Mouse (Mus musculus) heart, embryonic 14.5 days (tissue): ENCODE data around the gene Fah. TPM values are rescaled to one million over a fixed set of nuclear protein-coding genes. Genes with fewer than 3 reads are reported as not detected.
A peak's percentile ranks its signal among the peaks of the same experiment; 100 is the strongest.

ENCODE experiments used
- ATAC-seq: fragments of 200-750 bp; cut with Nextera tagmentation; 2 replicates; pipeline ENCODE4 v1.8.0; 2017; ENCODE audit warnings: low read depth, moderate TSS enrichment; ENCODE audit not compliant: insufficient number of reproducible peaks, insufficient read depth, low FRiP score
- H3K27ac ChIP-seq, 2 experiments: fragments of 200-500 bp in 1 of 2; fragments of 300-500 bp in 1 of 2; sonication (generic) in 1 of 2; replicated peaks in 1 of 2; 2 replicates each; pipeline ENCODE4 v1.5.1; 2012 to 2014; ENCODE audit warnings: low read depth in 2 of 2, low read length in 2 of 2, control low read depth in 1 of 2, mild to moderate bottlenecking in 1 of 2, mixed read lengths in 1 of 2; ENCODE audit not compliant: control insufficient read depth in 1 of 2, insufficient read depth in 1 of 2
- H3K27me3 ChIP-seq: fragments of 300-500 bp; sonication (generic); 2 replicates; pipeline ENCODE4 v1.6.1; 2014; ENCODE audit warnings: mild to moderate bottlenecking, low read length, control low read depth; ENCODE audit not compliant: control insufficient read depth, insufficient read depth
- H3K36me3 ChIP-seq: fragments of 300-500 bp; sonication (generic); 2 replicates; pipeline ENCODE4 v1.6.1; 2014; ENCODE audit warnings: mild to moderate bottlenecking, control low read depth, low read length, mixed read lengths; ENCODE audit not compliant: control insufficient read depth, insufficient read depth
- H3K4me1 ChIP-seq, 2 experiments: fragments of 200-500 bp in 1 of 2; fragments of 300-500 bp in 1 of 2; sonication (generic) in 1 of 2; 2 replicates each; pipeline ENCODE4 v1.6.1; 2012 to 2014; ENCODE audit warnings: low read length in 2 of 2, control low read depth in 1 of 2, mixed read lengths in 1 of 2; ENCODE audit not compliant: control insufficient read depth in 2 of 2, insufficient read depth in 2 of 2
- H3K4me2 ChIP-seq: fragments of 300-500 bp; sonication (generic); 2 replicates; pipeline ENCODE4 v1.6.1; 2014; ENCODE audit warnings: mild to moderate bottlenecking, low read length
- H3K4me3 ChIP-seq, 2 experiments: fragments of 200-500 bp in 1 of 2; fragments of 300-500 bp in 1 of 2; sonication (generic) in 1 of 2; 2 replicates each; pipeline ENCODE4 v1.5.1; 2012 to 2014; ENCODE audit warnings: low read length in 2 of 2, mild to moderate bottlenecking in 2 of 2, control low read depth in 1 of 2, low read depth in 1 of 2, moderate library complexity in 1 of 2; ENCODE audit not compliant: control insufficient read depth in 1 of 2, insufficient read depth in 1 of 2
- H3K9ac ChIP-seq: fragments of 300-500 bp; sonication (generic); 2 replicates; pipeline ENCODE4 v1.6.1; 2014; ENCODE audit warnings: mild to moderate bottlenecking, low read length
- H3K9me3 ChIP-seq: fragments of 300-500 bp; sonication (generic); 2 replicates; pipeline ENCODE4 v1.6.1; 2016; ENCODE audit warnings: low read length, control low read depth; ENCODE audit not compliant: control insufficient read depth
- WGBS: fragments of 180-500 bp; shearing (Covaris S2); extraction: QIAGEN DNeasy Blood & Tissue Kit; methylation state at CpG from one replicate; pipeline ENCODE4 v1.1.7; 2014; 5-methylcytosine and 5-hydroxymethylcytosine counted together
- polyA plus RNA-seq: library from polyadenylated mRNA; unstranded; fragments of >200 nt; fragmentation: Nextera tagmentation; extraction: Ambion mirVana; gene quantifications from 2 replicates; pipeline ENCODE4 v1.2.1, GENCODE M21; 2014

Fah gene
- polyA plus RNA-seq, 1 experiment from 2014 or later = 4.8 TPM

DNA sequence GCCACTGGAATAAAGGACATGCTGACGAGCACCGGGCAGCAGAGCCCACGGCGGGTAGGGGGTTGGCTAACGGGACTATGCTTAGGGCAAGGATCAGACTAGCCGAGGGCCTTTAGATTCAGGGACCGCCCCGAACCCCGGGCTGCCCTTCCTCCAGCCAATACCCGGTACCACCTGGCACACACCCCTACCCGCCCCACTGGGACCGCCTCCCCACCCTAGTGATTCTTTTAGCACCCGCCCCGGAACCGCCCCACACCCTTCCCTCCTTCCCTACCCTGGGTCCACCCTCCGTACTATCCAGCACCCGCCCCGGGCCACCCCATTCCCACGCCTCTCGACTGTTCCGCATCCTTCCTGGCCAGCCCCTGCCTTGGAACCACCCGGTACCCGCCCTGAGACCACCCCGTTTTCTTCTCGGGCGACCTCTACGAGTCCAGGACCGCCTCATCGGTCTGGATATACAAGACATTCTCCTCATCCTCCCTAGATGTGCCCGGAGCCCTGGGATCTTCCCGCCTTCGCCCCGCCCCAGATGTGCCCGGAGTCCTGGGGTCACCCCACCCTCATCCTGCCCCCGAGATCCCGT, 724 bp downstream of the Fah start:
- Histone ChIP-seq H3K4me3 (peak overlapping the region; percentile 52 to 54), H3K36me3 (no peaks in the 10 kb centered on the region), H3K4me2 (peak overlapping the region; percentile 99), H3K9me3 (no peaks in the 10 kb centered on the region), H3K9ac (peak overlapping the region; percentile 69), H3K4me1 (peaks cover 7 to 8% of the 10 kb centered on the region in 2 experiments; a peak in 3 of 4 replicates), H3K27ac (no peak overlapping the region), H3K27me3 (no peaks in the 10 kb centered on the region)
- under 1% methylated on average over 33 of the region's 36 CpGs for WGBS
- ATAC-seq = peak; percentile 71

DNA sequence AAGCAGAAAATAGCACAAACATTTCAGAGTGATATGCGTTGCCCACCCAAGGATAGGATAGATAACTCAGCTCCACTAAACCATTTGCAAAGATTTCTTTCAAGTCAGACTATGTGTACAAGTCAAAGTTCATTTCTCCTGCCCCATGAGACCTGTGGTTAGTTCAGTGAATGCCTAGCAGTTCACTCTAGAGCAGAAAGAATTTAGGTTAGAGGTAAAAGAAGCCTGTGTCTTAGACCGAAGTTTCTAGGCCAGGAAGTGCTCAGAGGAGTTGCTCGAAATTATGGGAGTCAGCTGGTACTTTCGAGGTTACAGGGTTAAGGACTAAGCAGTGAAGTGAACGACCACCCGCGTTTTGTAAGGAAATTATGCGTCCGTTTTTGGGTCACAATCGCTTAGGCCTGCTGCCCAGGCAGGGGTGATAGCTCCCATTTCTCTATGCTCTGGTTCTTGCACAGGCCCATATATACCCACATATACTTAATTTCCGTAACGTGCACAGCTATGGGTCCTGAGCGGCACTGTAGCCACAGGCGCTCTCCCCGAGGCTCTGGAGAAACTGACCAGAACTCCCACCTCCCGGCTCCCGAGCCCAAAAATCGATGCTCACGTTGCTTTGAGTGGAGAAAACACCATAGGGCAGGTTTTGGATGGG, 1.4 kb downstream of the Fah start:
- Histone ChIP-seq H3K4me3 (peak overlapping the region; percentile 52 to 54), H3K27me3 (no peaks in the 10 kb centered on the region), H3K9ac (peak overlapping the region; percentile 69), H3K36me3 (no peaks in the 10 kb centered on the region), H3K4me1 (peaks cover 7 to 8% of the 10 kb centered on the region in 2 experiments; a peak in 3 of 4 replicates), H3K9me3 (no peaks in the 10 kb centered on the region), H3K27ac (no peak overlapping the region), H3K4me2 (peak overlapping the region; percentile 99)
- 11% methylated on average over 19 of the region's 19 CpGs for WGBS
- ATAC-seq = no peak

DNA sequence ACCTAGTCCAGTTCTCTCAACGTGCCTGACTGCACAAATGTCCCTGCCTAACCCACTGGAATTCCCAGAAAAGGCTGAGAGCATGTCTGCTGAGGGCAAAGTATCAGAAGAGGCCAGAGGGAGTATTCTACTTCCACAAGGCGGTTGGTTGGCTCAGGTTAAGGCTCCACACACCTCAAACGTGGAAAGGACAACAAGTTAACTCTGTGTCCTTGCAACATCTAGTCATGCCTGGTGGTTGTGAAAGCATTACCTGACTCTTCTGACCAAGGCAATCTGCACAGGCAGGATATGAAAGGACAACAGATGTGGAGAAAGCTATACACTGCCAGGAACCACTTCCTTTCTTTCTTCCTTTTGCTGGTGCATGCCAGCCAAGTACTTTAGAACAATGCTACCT, 2.0 kb downstream of the Fah start:
- Histone ChIP-seq H3K4me2 (no peak overlapping the region), H3K9ac (no peak overlapping the region)
- 65% methylated on average over 3 of the region's 3 CpGs for WGBS

GRCm38 (mm10) chr7:84601331-84601730, 5.2 kb downstream of the Fah start:
- Histone ChIP-seq H3K4me2 (no peak overlapping the region), H3K27me3 (no peaks in the 10 kb centered on the region), H3K4me1 (peaks cover 6 to 7% of the 10 kb centered on the region in 2 experiments; a peak in 3 of 4 replicates), H3K27ac (no peak overlapping the region), H3K9ac (no peak overlapping the region), H3K36me3 (no peaks in the 10 kb centered on the region), H3K9me3 (no peaks in the 10 kb centered on the region), H3K4me3 (no peak overlapping the region)
- ATAC-seq = no peak
- 71% methylated on average over 3 of the region's 3 CpGs for WGBS

More for the DNA sequence above, 2.0 kb downstream of the Fah start:
- peaks cover 7 to 8% of the 10 kb centered on the region in 2 experiments; a peak in 3 of 4 replicates for H3K4me1 ChIP-seq
- H3K27me3 ChIP-seq = no peaks in the 10 kb centered on the region
- H3K4me3 ChIP-seq = no peak overlapping the region
- ATAC-seq = no peak
- H3K36me3 ChIP-seq = no peaks in the 10 kb centered on the region
- no peak overlapping the region for H3K27ac ChIP-seq
- no peaks in the 10 kb centered on the region for H3K9me3 ChIP-seq

DNA sequence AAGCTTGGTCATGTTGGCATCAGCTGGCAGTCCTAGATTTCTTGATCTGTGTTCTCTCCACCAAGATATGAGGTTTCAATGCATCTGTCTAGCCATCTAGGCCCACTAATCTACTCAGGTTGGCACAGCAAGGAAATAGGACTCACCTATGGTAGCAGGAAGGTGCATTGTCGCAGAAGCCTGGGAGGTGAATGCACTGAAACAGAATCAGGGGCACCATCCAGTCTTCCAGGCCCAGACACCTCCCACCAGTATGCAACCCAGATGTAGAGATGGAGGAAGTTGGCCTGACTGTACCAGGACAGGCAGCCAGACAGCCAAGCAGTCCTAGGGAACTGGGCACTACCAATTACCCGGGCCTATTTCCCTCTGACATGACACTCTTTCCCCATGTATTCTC, 5.9 kb downstream of the Fah start:
- no peak overlapping the region for H3K27ac ChIP-seq
- peaks cover 5 to 7% of the 10 kb centered on the region in 2 experiments; a peak in 3 of 4 replicates for H3K4me1 ChIP-seq
- no peaks in the 10 kb centered on the region for H3K9me3 ChIP-seq
- H3K27me3 ChIP-seq = no peaks in the 10 kb centered on the region
- no peak overlapping the region for H3K9ac ChIP-seq
- no peaks in the 10 kb centered on the region for H3K36me3 ChIP-seq
- ATAC-seq = no peak
- H3K4me3 ChIP-seq = no peak overlapping the region
- no peak overlapping the region for H3K4me2 ChIP-seq
- WGBS = 93% methylated on average over 2 of the region's 2 CpGs

DNA sequence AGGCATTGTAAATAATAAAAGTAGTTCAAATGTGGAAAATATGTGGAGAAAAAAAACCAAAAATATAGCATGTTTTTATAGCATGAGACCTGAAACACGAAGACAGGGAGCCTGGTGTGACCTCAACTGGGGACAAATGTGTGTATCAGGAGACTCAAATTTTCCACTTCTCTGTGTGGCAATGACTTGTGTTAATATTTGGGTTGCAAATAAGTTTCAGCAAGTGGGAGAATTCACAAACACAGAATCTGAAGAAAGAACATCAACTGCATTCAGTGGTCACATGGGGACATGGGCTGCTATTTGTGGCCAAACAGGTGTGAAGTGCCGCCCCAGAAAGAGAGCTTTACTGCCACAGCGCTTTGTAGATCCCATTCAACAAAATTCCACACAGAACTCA, 9.9 kb downstream of the Fah start:
- Histone ChIP-seq H3K4me1 (peaks cover 0 to 2% of the 10 kb centered on the region in 2 experiments; a peak in 1 of 4 replicates), H3K9me3 (no peaks in the 10 kb centered on the region), H3K27ac (no peak overlapping the region), H3K4me3 (no peak overlapping the region), H3K4me2 (no peak overlapping the region), H3K36me3 (no peaks in the 10 kb centered on the region), H3K9ac (no peak overlapping the region), H3K27me3 (no peaks in the 10 kb centered on the region)
- WGBS = 79% methylated on average over 3 of the region's 3 CpGs
- no peak for ATAC-seq

- Histone ChIP-seq H3K4me1 (peaks cover 0 to 2% of the 10 kb centered on the region in 2 experiments; a peak in 1 of 4 replicates), H3K27me3 (no peaks in the 10 kb centered on the region)
- WGBS = 83% methylated on average over 3 of the region's 3 CpGs
Measured at GRCm38 (mm10) chr7:84596002-84596401, 10.5 kb downstream of the Fah start.

More at GRCm38 (mm10) chr7:84596002-84596401, 10.5 kb downstream of the Fah start:
- no peak overlapping the region for H3K4me2 ChIP-seq
- H3K36me3 ChIP-seq = no peaks in the 10 kb centered on the region
- no peak overlapping the region for H3K27ac ChIP-seq
- no peak for ATAC-seq
- no peaks in the 10 kb centered on the region for H3K9me3 ChIP-seq
- no peak overlapping the region for H3K4me3 ChIP-seq
- no peak overlapping the region for H3K9ac ChIP-seq
